Mouse (Mus musculus) limb, embryonic 14.5 days (tissue): ENCODE results near the gene Six1. TPM values are rescaled to one million over a fixed set of nuclear protein-coding genes. Genes with fewer than 3 reads are reported as not detected.
"Not testable (repeated sequence)": the region's sequence is repeated elsewhere in the genome, so short reads cannot be mapped to it uniquely, and the experiment has no call there.

ENCODE experiments used
- ATAC-seq: fragments of 200-750 bp; cut with Nextera tagmentation; 2 replicates; pipeline ENCODE4 v1.8.0; 2017; ENCODE audit warnings: low read depth, moderate number of reproducible peaks, moderate TSS enrichment; ENCODE audit not compliant: low FRiP score
- DNase-seq: peaks from one replicate; pipeline ENCODE4 v3.0.0-alpha.2; 2015; ENCODE audit warnings: low spot score
- H3K27ac ChIP-seq: fragments of 300-500 bp; sonication (generic); replicated peaks from 2 replicates; pipeline ENCODE4 v1.5.1; 2014; ENCODE audit warnings: low read depth, mild to moderate bottlenecking, low read length, moderate library complexity, mixed read lengths
- H3K27me3 ChIP-seq: fragments of 300-500 bp; sonication (generic); 2 replicates; pipeline ENCODE4 v1.6.1; 2014; ENCODE audit warnings: low read length, mixed read lengths; ENCODE audit not compliant: control insufficient read depth, insufficient read depth
- H3K36me3 ChIP-seq: fragments of 300-500 bp; sonication (generic); 2 replicates; pipeline ENCODE4 v1.6.1; 2014; ENCODE audit warnings: mild to moderate bottlenecking, low read length, moderate library complexity, mixed read lengths; ENCODE audit not compliant: control insufficient read depth, insufficient read depth
- H3K4me1 ChIP-seq: fragments of 300-500 bp; sonication (generic); 2 replicates; pipeline ENCODE4 v1.6.1; 2014; ENCODE audit warnings: antibody characterized with exemption, low read length, mixed read lengths; ENCODE audit not compliant: control insufficient read depth, insufficient read depth
- H3K4me2 ChIP-seq: fragments of 300-500 bp; sonication (generic); replicated peaks from 2 replicates; pipeline ENCODE4 v1.6.1; 2014; ENCODE audit warnings: low read depth, mild to moderate bottlenecking, low read length, moderate library complexity; ENCODE audit not compliant: severe bottlenecking
- H3K4me3 ChIP-seq: fragments of 300-500 bp; sonication (generic); replicated peaks from 2 replicates; pipeline ENCODE4 v1.5.1; 2014; ENCODE audit warnings: low read length
- H3K9ac ChIP-seq: fragments of 300-500 bp; sonication (generic); 2 replicates; pipeline ENCODE4 v1.6.1; 2014; ENCODE audit warnings: mild to moderate bottlenecking, low read depth, low read length, moderate library complexity; ENCODE audit not compliant: severe bottlenecking
- H3K9me3 ChIP-seq: fragments of 300-500 bp; sonication (generic); 2 replicates; pipeline ENCODE4 v1.6.1; 2016; ENCODE audit warnings: low read length; ENCODE audit not compliant: control insufficient read depth
- POLR2A ChIP-seq: fragments of 200-500 bp; IDR thresholded peaks from 2 replicates; pipeline ENCODE4 v1.8.0; 2012; ENCODE audit warnings: inconsistent platforms, mild to moderate bottlenecking, moderate library complexity, borderline replicate concordance; ENCODE audit not compliant: insufficient read depth, insufficient read length; ENCODE audit errors: extremely low read depth
- WGBS: fragments of 180-500 bp; shearing (Covaris S2); extraction: QIAGEN DNeasy Blood & Tissue Kit; methylation state at CpG from one replicate; pipeline ENCODE4 v1.1.7; 2014; 5-methylcytosine and 5-hydroxymethylcytosine counted together
- polyA plus RNA-seq, 2 experiments: library from polyadenylated mRNA; depleted of rRNA in 1 of 2; stranded (reverse) in 1 of 2; unstranded in 1 of 2; fragments of >200 nt; fragmentation: Nextera tagmentation in 1 of 2; extraction: Ambion mirVana in 1 of 2; gene quantifications; 2 replicates each; pipeline versions ENCODE4 v1.2.1 to v1.2.3; 2012 to 2014

Six1 gene
- polyA plus RNA-seq, 2 experiments, result 37.6 to 44.6 TPM

GRCm38 (mm10) chr12:73083773-73084172, 30.1 kb upstream of the Six1 start:
- no peak overlapping the region for H3K9ac ChIP-seq
- TF ChIP-seq POLR2A, result no peak
- H3K36me3 ChIP-seq, result no peaks in the 10 kb centered on the region
- H3K27me3 ChIP-seq, result no peaks in the 10 kb centered on the region
- H3K4me1 ChIP-seq, result 0 out of 2 replicates have a peak, but pooled peaks cover 2% of the 10 kb centered on the region
- no peak overlapping the region for H3K4me2 ChIP-seq
- WGBS, result 73% methylated on average over 4 of the region's 4 CpGs
- H3K9me3 ChIP-seq, result no peaks in the 10 kb centered on the region
- DNase-seq, result no peak
- no peak overlapping the region for H3K27ac ChIP-seq
- no peak for ATAC-seq
- H3K4me3 ChIP-seq, result no peak overlapping the region

DNA sequence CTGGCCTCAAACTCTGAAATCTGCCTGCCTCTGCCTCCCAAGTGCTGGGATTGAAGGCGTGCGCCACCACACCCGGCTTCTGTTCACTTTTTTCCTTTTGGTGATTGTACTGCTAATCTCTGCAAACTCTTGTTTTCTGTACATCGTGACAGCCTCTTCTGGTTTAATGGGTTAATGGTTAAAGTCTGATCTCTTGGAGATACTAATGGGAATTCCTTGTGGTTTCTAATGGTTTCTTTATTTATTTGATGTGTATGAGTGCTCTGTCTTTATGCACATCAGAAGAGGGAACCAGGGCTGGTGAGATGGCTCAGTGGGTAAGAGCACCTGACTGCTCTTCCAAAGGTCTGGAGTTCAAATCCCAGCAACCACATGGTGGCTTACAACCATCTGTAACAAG, 28.1 kb upstream of the Six1 start:
- DNase-seq, H3K9ac ChIP-seq, ATAC-seq, H3K36me3 ChIP-seq, H3K27me3 ChIP-seq, H3K4me3 ChIP-seq, H3K9me3 ChIP-seq, H3K27ac ChIP-seq, H3K4me2 ChIP-seq, H3K4me1 ChIP-seq: not testable (repeated sequence)
- WGBS, result 87% methylated on average over 4 of the region's 4 CpGs

DNA sequence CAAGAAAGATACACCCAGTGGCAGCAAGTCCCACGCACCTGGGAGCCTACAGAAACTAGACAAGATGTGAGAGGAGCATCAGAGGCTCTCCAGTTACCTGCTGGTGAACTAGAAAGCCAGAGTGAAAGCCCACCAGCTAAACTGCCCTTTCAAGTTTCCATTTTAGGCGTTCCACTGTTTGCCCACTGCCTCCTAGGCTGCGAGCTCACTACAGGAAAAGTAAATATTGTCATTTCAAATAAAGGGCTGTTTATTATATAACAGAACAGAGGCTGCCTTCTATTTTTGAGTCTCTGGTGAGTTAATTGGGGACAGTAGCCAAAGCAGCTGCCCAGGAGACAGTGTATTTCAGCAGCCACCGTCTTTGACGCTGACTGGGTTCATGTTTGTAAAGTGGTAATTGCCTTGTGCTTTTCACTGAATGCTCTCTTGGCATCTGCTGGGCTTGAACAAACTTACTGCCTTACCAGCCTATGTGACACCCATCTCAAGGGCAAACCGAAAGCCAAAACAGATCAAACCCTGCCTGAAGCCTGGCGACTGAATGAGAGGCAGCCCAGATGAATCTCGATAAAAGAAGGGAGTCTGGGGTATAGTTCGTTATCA, 7.2 kb upstream of the Six1 start:
- H3K4me3 ChIP-seq, result no peak overlapping the region
- H3K4me1 ChIP-seq, result no peaks in the 10 kb centered on the region
- no peak overlapping the region for H3K4me2 ChIP-seq
- TF ChIP-seq POLR2A, result no peak
- H3K36me3 ChIP-seq, result no peaks in the 10 kb centered on the region
- no peak overlapping the region for H3K27ac ChIP-seq
- 52% methylated on average over 9 of the region's 9 CpGs for WGBS
- DNase-seq (no peak), ATAC-seq (no peak)
- no peak overlapping the region for H3K9ac ChIP-seq
- H3K27me3 ChIP-seq, result no peaks in the 10 kb centered on the region
- H3K9me3 ChIP-seq, result no peaks in the 10 kb centered on the region

DNA sequence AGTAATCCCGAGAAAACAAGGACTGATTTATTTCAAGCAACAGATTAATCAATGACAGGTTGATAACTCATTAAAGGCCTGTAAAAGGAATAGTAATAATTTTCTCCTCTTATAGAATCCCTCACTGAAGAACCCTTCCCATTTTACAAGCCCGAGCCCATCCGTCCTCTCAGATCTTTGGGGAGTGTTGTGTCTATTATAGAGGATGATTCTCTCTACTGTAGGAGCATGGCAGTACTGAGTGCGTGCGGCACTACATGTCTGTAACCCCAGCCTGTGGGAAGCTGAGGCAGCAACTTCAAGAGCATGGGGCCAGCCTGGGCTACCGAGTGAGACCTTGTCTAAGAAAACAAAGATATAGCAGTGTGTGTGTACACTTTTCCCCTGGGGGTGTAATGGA, 3.8 kb upstream of the Six1 start:
- DNase-seq, result no peak
- 65% methylated on average over 6 of the region's 6 CpGs for WGBS
- H3K4me1 ChIP-seq, result peaks cover 15% of the 10 kb centered on the region
- no peak for TF ChIP-seq POLR2A
- H3K27ac ChIP-seq, result no peak overlapping the region
- no peak overlapping the region for H3K9ac ChIP-seq
- ATAC-seq, result no peak
- H3K27me3 ChIP-seq, result peaks cover 12% of the 10 kb centered on the region
- H3K9me3 ChIP-seq, result no peaks in the 10 kb centered on the region
- no peak overlapping the region for H3K4me3 ChIP-seq
- H3K4me2 ChIP-seq, result no peak overlapping the region
- no peaks in the 10 kb centered on the region for H3K36me3 ChIP-seq

DNA sequence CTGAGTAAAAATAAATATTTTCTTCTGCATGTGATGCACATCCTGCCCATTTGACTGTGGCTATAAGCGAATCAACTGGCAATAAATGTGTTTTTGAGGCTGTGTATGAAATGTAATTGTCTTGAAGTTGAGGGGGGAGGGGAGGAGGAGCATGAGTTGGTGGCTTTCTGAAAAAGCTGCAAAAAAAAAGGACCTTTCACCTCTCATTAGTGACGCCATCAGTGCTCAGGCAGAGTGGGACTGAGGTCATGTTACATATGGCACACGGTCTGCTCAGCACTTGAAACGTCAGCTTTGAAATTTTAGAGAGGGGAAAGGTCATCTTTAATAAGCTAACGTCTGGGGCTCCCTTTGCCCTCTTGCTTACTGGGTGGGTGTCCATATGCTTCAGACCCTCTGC, 1.8 kb upstream of the Six1 start:
- Histone ChIP-seq H3K4me3 (no peak overlapping the region), H3K9ac (no peak overlapping the region), H3K27ac (no peak overlapping the region), H3K4me1 (peaks cover 21% of the 10 kb centered on the region), H3K27me3 (peaks cover 27% of the 10 kb centered on the region), H3K36me3 (no peaks in the 10 kb centered on the region), H3K9me3 (no peaks in the 10 kb centered on the region), H3K4me2 (no peak overlapping the region)
- WGBS, result 8% methylated on average over 5 of the region's 5 CpGs
- no peak for TF ChIP-seq POLR2A
- ATAC-seq (no peak), DNase-seq (no peak)
